Comparison of ENCODE assay signal across 11 mouse cellular contexts in genomic region chr12:15798019-15798418, GRCm38 (mm10). TPM values are rescaled to one million over a fixed set of nuclear protein-coding genes. Genes with fewer than 3 reads are reported as not detected.
DNase-seq lines count a peak whose midpoint lies in the region; ATAC-seq and TF ChIP-seq lines count a peak whose summit lies in the region.
"Had no signal": no experiment of that assay in that cellular context is flagged by ENCODE, and none has a peak within 500 bp of the region (broad histone marks: within the 10 kb centered on the region; RNA-seq: fewer than 3 reads in every experiment).

No protein-coding gene starts in this region.

- no peak overlapping the region for H3K4me3 ChIP-seq in lung, embryonic 16.5 days (ENCODE audit: low read length)
- H3K4me3 ChIP-seq in forebrain, embryonic 12.5 days (replicated peaks): no peak overlapping the region
- H3K4me3 ChIP-seq in hindbrain, postnatal 0 days (ENCODE audit: low read length): no peak overlapping the region
- H3K4me3 ChIP-seq: megakaryocyte, embryonic 14.5 days had no signal

- peaks cover 12% of the 10 kb centered on the region for H3K4me1 ChIP-seq in lung, embryonic 16.5 days (replicated peaks; ENCODE audit: control insufficient read depth, insufficient read depth, low read length)
- peaks cover 20% of the 10 kb centered on the region for H3K4me1 ChIP-seq in forebrain, embryonic 12.5 days
- H3K4me1 ChIP-seq in hindbrain, postnatal 0 days (ENCODE audit: insufficient read depth, low read length): peaks cover 25% of the 10 kb centered on the region

- H3K27ac ChIP-seq in lung, embryonic 16.5 days (ENCODE audit: low read length): no peak overlapping the region
- no peak overlapping the region for H3K27ac ChIP-seq in forebrain, embryonic 12.5 days
- H3K27ac ChIP-seq in hindbrain, postnatal 0 days: no peak overlapping the region

- H3K9ac ChIP-seq in lung, embryonic 16.5 days (ENCODE audit: low read length): no peak overlapping the region
- no peak overlapping the region for H3K9ac ChIP-seq in forebrain, embryonic 12.5 days
- H3K9ac ChIP-seq in hindbrain, postnatal 0 days (replicated peaks; ENCODE audit: low read length): no peak overlapping the region

- intact Hi-C loops in heart, postnatal 10 days (cut with DNase I): loop anchor here (5.0 kb wide), 1 partner anchor 66 kb away; no protein-coding TSS in a partner anchor

- DNase-seq in heart, adult 11 months: peak; percentile 98
- DNase-seq in heart, postnatal 10 days: no peak
- peak; percentile 49 to 74 for DNase-seq in heart, adult 9 months (ENCODE audit: low spot score in 2 of 2)
- peak; percentile 56 for DNase-seq in kidney, adult 9 months
- DNase-seq in hindbrain, postnatal 0 days (ENCODE audit: low spot score): no peak
- DNase-seq in urinary bladder, adult 2 months (ENCODE audit: low spot score): no peak
- DNase-seq: cerebellum, adult 9-11 months; gastrocnemius, postnatal 36 days had no signal

- no peak for TF ChIP-seq CTCF in hindbrain, postnatal 0 days (IDR thresholded peaks at IDR 0.05; ENCODE audit: low read depth)

- peaks cover 13% of the 10 kb centered on the region for H3K36me3 ChIP-seq in lung, embryonic 16.5 days (ENCODE audit: control insufficient read depth, insufficient read depth, low read length)
- H3K36me3 ChIP-seq in forebrain, embryonic 12.5 days (replicated peaks): peaks cover 88% of the 10 kb centered on the region
- H3K36me3 ChIP-seq in hindbrain, postnatal 0 days (ENCODE audit: insufficient read depth, low read length): peaks cover 31% of the 10 kb centered on the region

- H3K27me3 ChIP-seq in lung, embryonic 16.5 days (ENCODE audit: control insufficient read depth, insufficient read depth, low read depth, low read length): no peaks in the 10 kb centered on the region
- no peaks in the 10 kb centered on the region for H3K27me3 ChIP-seq in forebrain, embryonic 12.5 days
- no peaks in the 10 kb centered on the region for H3K27me3 ChIP-seq in hindbrain, postnatal 0 days (ENCODE audit: insufficient read depth, low read length)

- peak; percentile 72 for ATAC-seq in lung, embryonic 16.5 days (ENCODE audit: low read depth)
- no peak for ATAC-seq in forebrain, embryonic 12.5 days (ENCODE audit: low FRiP score)
- no peak for ATAC-seq in hindbrain, postnatal 0 days

- 40% methylated on average over 7 of the region's 7 CpGs for whole genome bisulfite sequencing in lung, embryonic 16.5 days
- WGBS in forebrain, embryonic 12.5 days: 84% methylated on average over 7 of the region's 7 CpGs
- WGBS in hindbrain, postnatal 0 days: 72% methylated on average over 7 of the region's 7 CpGs

- H3K9me3 ChIP-seq in lung, embryonic 16.5 days (ENCODE audit: control insufficient read depth, low read length): no peaks in the 10 kb centered on the region
- H3K9me3 ChIP-seq in forebrain, embryonic 12.5 days: no peaks in the 10 kb centered on the region
- H3K9me3 ChIP-seq in hindbrain, postnatal 0 days (ENCODE audit: low read length): no peaks in the 10 kb centered on the region

- no peak overlapping the region for H3K4me2 ChIP-seq in lung, embryonic 16.5 days (ENCODE audit: low read depth, low read length)
- H3K4me2 ChIP-seq in forebrain, embryonic 12.5 days: no peak overlapping the region
- no peak overlapping the region for H3K4me2 ChIP-seq in hindbrain, postnatal 0 days (ENCODE audit: low read depth, low read length)

RNA-seq across cellular contexts. Expression of gene Trib2, which starts 18.7 kb away (rescaled TPM):
- total RNA-seq in heart, postnatal 10 days (2021): 10 to 100 TPM; 60.4 to 86.6 TPM
- polyA plus RNA-seq in lung, embryonic 16.5 days (2015; fragmentation: Nextera tagmentation; extraction: Ambion mirVana): 25.1 TPM in 2 replicates
- polyA plus RNA-seq in forebrain, embryonic 12.5 days (2016; fragmentation: Nextera tagmentation; extraction: Ambion mirVana): 81.1 and 92.2 TPM in 2 replicates
- total RNA-seq in hindbrain, postnatal 0 days (2014; rRNA removed): 150 and 164 TPM in 2 replicates
- 92.2 and 95.2 TPM in 2 replicates for polyA plus RNA-seq in hindbrain, postnatal 0 days (2015; fragmentation: Nextera tagmentation; extraction: Ambion mirVana)
- 5.7 and 6.1 TPM in 2 replicates for polyA plus RNA-seq in urinary bladder, adult 2 months (2012; rRNA removed)

Comparison
In these comparisons a context has a peak if more than half of its experiments do, and no peak if none do; other contexts are left out.
1. DNase-seq: peak in heart, adult 11 months (single experiment), heart, adult 9 months (2 of 2) and kidney, adult 9 months (single experiment); none in heart, postnatal 10 days (0 of 2), hindbrain, postnatal 0 days (single experiment) and urinary bladder, adult 2 months (single experiment).